Mouse (Mus musculus) spleen, adult 2 months (tissue): ENCODE measurements at regions not wholly inside any gene's neighbourhood (a gene's known extent, or its start where the extent isn't known, plus 50 kb on each side); places are given as distances from the start of the nearest gene placed in this dataset.

Experiments used
- DNase-seq, 2 experiments: peaks; one replicate each; pipeline versions ENCODE4 v3.0.0 to v3.0.0-alpha.2; 2012 to 2021; ENCODE audit warnings: low spot score in 2 of 2, low read depth in 1 of 2
- H3K27ac ChIP-seq: fragments of 200-500 bp; 2 replicates; pipeline ENCODE4 v1.5.1; 2012; ENCODE audit warnings: low read length, inconsistent platforms; ENCODE audit not compliant: insufficient read depth
- H3K27me3 ChIP-seq: fragments of 200-500 bp; 2 replicates; pipeline ENCODE4 v1.6.1; 2012; ENCODE audit warnings: mild to moderate bottlenecking, moderate library complexity, low read length, inconsistent platforms; ENCODE audit not compliant: control insufficient read depth, insufficient read depth
- H3K36me3 ChIP-seq: fragments of 200-500 bp; 2 replicates; pipeline ENCODE4 v1.6.1; 2012; ENCODE audit warnings: mild to moderate bottlenecking, low read length, inconsistent platforms; ENCODE audit not compliant: control insufficient read depth, insufficient read depth
- H3K4me1 ChIP-seq: fragments of 200-500 bp; 2 replicates; pipeline ENCODE4 v1.6.1; 2011; ENCODE audit warnings: inconsistent platforms; ENCODE audit not compliant: control insufficient read depth, insufficient read depth, insufficient read length
- H3K4me3 ChIP-seq: fragments of 200-500 bp; 2 replicates; pipeline ENCODE4 v1.5.1; 2011; ENCODE audit warnings: mild to moderate bottlenecking, inconsistent platforms; ENCODE audit not compliant: insufficient read depth, insufficient read length; ENCODE audit errors: extremely low read depth
- CTCF ChIP-seq: fragments of 200-500 bp; IDR thresholded peaks from 2 replicates; pipeline ENCODE4 v1.5.1; 2011; ENCODE audit warnings: mild to moderate bottlenecking, inconsistent platforms; ENCODE audit not compliant: insufficient read depth, insufficient read length, insufficient replicate concordance; ENCODE audit errors: extremely low read depth
- POLR2A ChIP-seq: fragments of 200-500 bp; IDR thresholded peaks from 2 replicates; pipeline ENCODE4 v1.6.1; 2011; ENCODE audit warnings: low read depth, low read length, inconsistent platforms
- WGBS: fragments of 180-500 bp; shearing (Covaris S2); methylation state at CpG from one replicate; pipeline ENCODE4 v1.1.7; 2018; 5-methylcytosine and 5-hydroxymethylcytosine counted together

DNA sequence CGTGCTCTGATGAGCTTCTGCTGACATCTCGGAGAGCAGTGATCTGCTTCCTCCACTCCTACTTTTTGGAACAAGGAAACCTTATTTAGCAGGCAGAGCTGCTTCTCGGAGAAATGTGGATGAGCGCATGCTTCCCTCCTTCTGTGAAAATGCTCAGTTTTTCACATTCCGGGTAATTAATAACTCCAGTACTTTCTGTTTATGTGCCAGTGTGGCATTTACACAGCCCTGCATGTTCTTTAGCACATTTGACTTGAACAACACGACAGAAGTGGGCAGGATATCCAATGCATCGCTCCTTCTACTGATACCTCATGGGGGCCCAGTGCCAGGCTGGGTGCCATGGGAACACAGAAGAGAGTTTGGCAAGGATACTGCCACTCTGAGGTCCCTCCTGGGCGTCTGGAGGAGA, 117.5 kb downstream of the Tex36 start:
- WGBS = 75% methylated on average over 8 of the region's 8 CpGs
- H3K4me1 ChIP-seq = no peaks in the 10 kb centered on the region

DNA sequence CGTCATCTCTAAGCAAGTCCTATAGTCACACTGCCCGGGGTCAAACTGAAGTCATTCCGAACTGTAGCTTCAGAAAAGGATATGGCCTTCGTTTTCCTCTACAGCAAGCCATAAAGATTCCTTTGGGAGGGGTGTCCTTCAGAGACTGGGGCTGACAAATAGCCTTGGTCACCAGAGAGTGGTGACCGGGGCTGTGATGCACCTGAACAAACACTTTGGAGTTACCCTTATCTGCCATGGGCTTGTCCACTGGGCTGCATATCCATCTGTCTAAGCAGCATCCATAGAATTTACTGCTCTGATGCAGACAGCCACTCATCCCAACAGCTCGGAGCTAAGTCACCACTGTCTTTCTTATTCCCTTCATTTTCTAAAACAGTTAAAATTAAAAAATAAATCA, 120.4 kb downstream of the Tex36 start:
- no peaks in the 10 kb centered on the region for H3K4me1 ChIP-seq
- 72% methylated on average over 6 of the region's 6 CpGs for WGBS
- H3K36me3 ChIP-seq = no peaks in the 10 kb centered on the region
- DNase-seq = no peak
- H3K27me3 ChIP-seq = no peaks in the 10 kb centered on the region
- no peak overlapping the region for H3K27ac ChIP-seq
- no peak overlapping the region for H3K4me3 ChIP-seq
- TF ChIP-seq POLR2A (no peak), CTCF (no peak)

More for the DNA sequence above, 117.5 kb downstream of the Tex36 start:
- Histone ChIP-seq H3K27me3 (no peaks in the 10 kb centered on the region), H3K36me3 (no peaks in the 10 kb centered on the region), H3K4me3 (no peak overlapping the region), H3K27ac (no peak overlapping the region)
- no peak for TF ChIP-seq CTCF
- no peak for TF ChIP-seq POLR2A
- DNase-seq = no peak

DNA sequence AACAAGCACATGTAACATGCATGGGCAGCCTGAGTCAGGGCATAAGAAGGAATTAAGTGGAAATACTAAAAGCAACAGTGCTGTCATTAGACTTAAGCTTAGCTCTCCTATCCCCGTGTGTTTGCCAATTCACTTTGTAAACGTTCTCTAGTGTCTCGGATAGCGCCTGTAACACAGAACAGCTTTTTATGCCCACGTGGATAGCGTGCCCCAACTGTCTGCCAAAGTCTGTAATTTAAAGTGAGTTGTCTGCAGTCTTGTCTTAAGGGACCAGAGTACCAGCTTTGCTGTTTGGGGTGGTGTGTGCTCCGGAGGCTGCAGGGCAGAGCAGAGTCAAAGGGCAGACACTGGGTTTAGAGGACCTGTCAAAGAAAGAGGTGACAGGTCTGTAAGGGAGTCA, 122.3 kb downstream of the Tex36 start:
- 85% methylated on average over 7 of the region's 7 CpGs for WGBS

DNA sequence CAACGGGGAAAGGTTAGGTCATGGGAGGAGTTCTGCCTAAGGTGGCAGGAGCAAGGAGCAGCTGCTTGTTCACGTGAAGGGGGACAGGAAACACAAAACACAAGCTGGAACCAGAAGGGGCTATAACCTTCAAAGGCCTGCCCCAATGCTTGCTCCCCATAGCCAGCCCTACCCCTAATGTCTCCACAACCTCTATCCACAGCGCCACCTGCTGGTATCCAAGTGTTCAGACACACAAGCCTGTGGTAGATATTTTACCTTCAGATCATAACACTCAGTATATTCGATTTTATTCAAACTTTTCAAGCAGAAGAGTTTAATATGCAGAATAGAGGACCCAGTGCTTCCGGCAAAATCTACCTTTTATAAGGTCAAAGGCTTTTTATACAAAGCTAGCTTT, 124.0 kb downstream of the Tex36 start:
- Histone ChIP-seq H3K4me1 (no peaks in the 10 kb centered on the region), H3K27ac (no peak overlapping the region), H3K36me3 (no peaks in the 10 kb centered on the region), H3K4me3 (no peak overlapping the region), H3K27me3 (no peaks in the 10 kb centered on the region)
- no peak for DNase-seq
- TF ChIP-seq CTCF (no peak), POLR2A (no peak)
- 80% methylated on average over 5 of the region's 5 CpGs for WGBS

More for the DNA sequence above, 122.3 kb downstream of the Tex36 start:
- no peak for TF ChIP-seq CTCF
- TF ChIP-seq POLR2A = no peak
- H3K36me3 ChIP-seq = no peaks in the 10 kb centered on the region
- no peaks in the 10 kb centered on the region for H3K4me1 ChIP-seq
- no peak for DNase-seq
- no peaks in the 10 kb centered on the region for H3K27me3 ChIP-seq
- no peak overlapping the region for H3K27ac ChIP-seq
- H3K4me3 ChIP-seq = no peak overlapping the region

DNA sequence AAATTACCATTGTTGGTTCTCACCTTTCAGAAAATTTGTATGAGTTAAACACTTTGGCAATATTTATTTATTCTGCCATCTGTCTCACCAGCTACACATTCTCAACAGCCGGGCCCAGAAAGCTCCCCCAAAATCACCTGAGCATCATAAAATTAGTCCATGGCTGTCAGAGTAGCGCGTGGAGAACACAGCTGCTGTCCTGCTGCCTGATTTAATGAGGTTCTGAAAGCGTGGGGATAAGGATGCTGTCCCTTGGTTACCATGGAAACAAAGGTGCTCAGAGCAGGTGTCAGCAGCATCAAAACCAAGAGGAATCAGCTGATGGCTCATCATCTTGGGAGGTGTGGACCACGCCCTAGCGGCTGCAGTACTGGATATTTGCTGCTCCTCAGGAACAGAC, 124.7 kb downstream of the Tex36 start:
- DNase-seq = no peak
- no peak overlapping the region for H3K27ac ChIP-seq
- 95% methylated on average over 6 of the region's 6 CpGs for WGBS
- TF ChIP-seq POLR2A = no peak
- no peak for TF ChIP-seq CTCF
- H3K4me3 ChIP-seq = no peak overlapping the region
- no peaks in the 10 kb centered on the region for H3K27me3 ChIP-seq
- no peaks in the 10 kb centered on the region for H3K36me3 ChIP-seq
- no peaks in the 10 kb centered on the region for H3K4me1 ChIP-seq

DNA sequence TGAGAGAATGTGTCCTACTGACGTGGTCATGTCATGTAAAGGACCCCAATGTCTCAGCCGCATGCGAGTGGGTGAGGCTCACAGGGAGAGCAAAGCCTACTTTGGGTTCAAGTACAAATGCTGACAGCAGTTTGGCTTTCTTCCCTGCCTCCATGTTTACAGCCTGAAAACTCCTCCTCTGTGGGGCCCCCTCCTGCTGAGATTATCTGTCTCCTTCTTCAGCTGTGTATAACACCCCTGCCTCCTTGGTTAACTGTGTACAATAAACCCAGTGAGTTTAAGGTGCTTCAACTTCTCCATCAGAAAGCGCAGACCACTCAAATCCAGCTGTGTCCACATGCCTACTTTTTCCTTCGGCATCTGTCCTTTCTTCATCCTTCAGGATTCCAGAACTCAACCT, 130.3 kb downstream of the Tex36 start:
- no peak for DNase-seq
- TF ChIP-seq POLR2A = no peak
- TF ChIP-seq CTCF = no peak
- WGBS = 91% methylated on average over 5 of the region's 5 CpGs

DNA sequence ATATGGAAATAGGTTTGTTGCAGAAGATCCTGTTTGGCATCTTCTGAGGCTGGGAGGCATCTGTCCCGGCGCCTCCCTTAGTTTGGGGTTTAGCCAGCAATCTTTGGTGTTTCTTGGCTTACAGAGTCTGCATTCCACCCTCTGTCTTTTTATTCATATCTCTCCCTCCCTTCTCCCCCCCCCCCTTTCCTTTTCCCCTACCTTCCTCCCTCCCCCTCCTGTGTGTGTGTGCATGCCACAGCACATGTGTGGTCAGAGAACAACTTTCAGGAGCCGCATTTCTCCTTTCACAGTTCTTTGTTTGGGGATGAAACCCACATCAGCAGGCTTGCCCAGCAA, 131.4 kb downstream of the Tex36 start:
- H3K4me1 ChIP-seq = no peaks in the 10 kb centered on the region
- no peak overlapping the region for H3K4me3 ChIP-seq
- H3K27me3 ChIP-seq = no peaks in the 10 kb centered on the region
- no peak for TF ChIP-seq CTCF
- H3K27ac ChIP-seq = no peak overlapping the region
- 64% methylated on average over 3 of the region's 3 CpGs for WGBS
- H3K36me3 ChIP-seq = no peaks in the 10 kb centered on the region
- DNase-seq = no peak

More for the DNA sequence above, 130.3 kb downstream of the Tex36 start:
- Histone ChIP-seq H3K36me3 (no peaks in the 10 kb centered on the region), H3K27me3 (no peaks in the 10 kb centered on the region), H3K4me1 (no peaks in the 10 kb centered on the region), H3K27ac (no peak overlapping the region), H3K4me3 (no peak overlapping the region)

DNA sequence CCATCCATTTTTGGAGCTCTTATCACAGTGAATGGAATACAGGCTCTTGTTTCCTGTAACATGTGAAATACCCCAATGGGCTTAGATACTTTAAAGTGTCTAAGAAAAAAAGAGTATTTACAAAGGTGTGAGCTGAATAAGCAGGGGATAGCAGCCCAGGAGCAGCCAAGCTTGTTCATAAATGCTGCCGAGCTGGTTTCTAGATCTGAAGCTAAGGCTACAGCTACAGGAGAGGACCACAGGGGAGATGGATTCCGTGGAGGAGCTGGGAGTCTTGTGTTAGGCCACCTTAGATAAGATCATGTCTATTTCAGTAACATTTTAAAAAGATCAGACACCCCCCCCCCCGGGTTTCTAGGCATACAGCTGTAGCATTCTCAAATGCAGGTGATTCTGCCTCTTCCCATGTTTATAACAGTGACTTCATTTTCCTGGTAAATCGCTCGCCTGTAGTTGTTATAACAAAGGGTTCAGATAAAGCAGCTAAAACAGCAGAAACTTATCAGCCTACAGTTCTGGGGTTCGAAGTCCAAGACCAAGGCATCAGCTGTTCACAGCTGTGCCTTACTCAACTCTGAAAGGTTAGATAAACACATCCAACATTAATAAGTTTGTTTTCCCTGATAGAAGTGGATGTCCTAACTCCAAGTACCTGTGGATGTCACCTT, 131.9 kb downstream of the Tex36 start:
- WGBS = 79% methylated on average over 6 of the region's 6 CpGs
- Histone ChIP-seq H3K27ac (no peak overlapping the region), H3K27me3 (no peaks in the 10 kb centered on the region), H3K36me3 (no peaks in the 10 kb centered on the region), H3K4me1 (no peaks in the 10 kb centered on the region), H3K4me3 (no peak overlapping the region)
- DNase-seq = no peak
- TF ChIP-seq CTCF (no peak), POLR2A (no peak)
